Comparison of ENCODE assay signal across 15 mouse cellular contexts in genomic region chrX:52162206-52162605, GRCm38 (mm10). TPM values are rescaled to one million over a fixed set of nuclear protein-coding genes. Genes with fewer than 3 reads are reported as not detected.
DNase-seq lines count a peak whose midpoint lies in the region; ATAC-seq and TF ChIP-seq lines count a peak whose summit lies in the region.
"Had no signal": no experiment of that assay in that cellular context is flagged by ENCODE, and none has a peak within 500 bp of the region (broad histone marks: within the 10 kb centered on the region; RNA-seq: fewer than 3 reads in every experiment).

No protein-coding gene starts in this region.

- no peak overlapping the region for H3K4me3 ChIP-seq in hindbrain, embryonic 14.5 days (replicated peaks; ENCODE audit: low read length)
- H3K4me3 ChIP-seq in hindbrain, postnatal 0 days (ENCODE audit: low read length) = no peak overlapping the region
- H3K4me3 ChIP-seq in midbrain, embryonic 12.5 days = 0 out of 2 replicates have a peak overlapping the region, but pooled peaks have one; percentile 51
- H3K4me3 ChIP-seq in midbrain, embryonic 14.5 days (replicated peaks; ENCODE audit: low read depth, low read length) = no peak overlapping the region
- peak overlapping the region; percentile 70 for H3K4me3 ChIP-seq in forebrain, embryonic 10.5 days
- H3K4me3 ChIP-seq in neural tube, embryonic 13.5 days = no peak overlapping the region
- H3K4me3 ChIP-seq: left cerebral cortex, adult 2 months had no signal

- no peak for DNase-seq in hindbrain, embryonic 14.5 days (ENCODE audit: low spot score)
- no peak for DNase-seq in hindbrain, postnatal 0 days (ENCODE audit: low spot score)
- no peak for DNase-seq in midbrain, embryonic 14.5 days
- no peak for DNase-seq in forebrain, embryonic 10.5 days (ENCODE audit: extremely low spot score, low spot score)
- DNase-seq in liver = no peak
- DNase-seq: adrenal gland, postnatal 36 days; cerebellum, adult 2 months; gastrocnemius, postnatal 14 days; kidney, postnatal 4 days; thymus, adult 2 months had no signal

- peaks cover 16% of the 10 kb centered on the region for H3K27me3 ChIP-seq in hindbrain, embryonic 14.5 days (ENCODE audit: control insufficient read depth, insufficient read depth, low read length)
- no peaks in the 10 kb centered on the region for H3K27me3 ChIP-seq in hindbrain, postnatal 0 days (ENCODE audit: insufficient read depth, low read length)
- H3K27me3 ChIP-seq in midbrain, embryonic 12.5 days = peaks cover 23% of the 10 kb centered on the region
- H3K27me3 ChIP-seq in midbrain, embryonic 14.5 days (ENCODE audit: control insufficient read depth, insufficient read depth, low read length) = no peaks in the 10 kb centered on the region
- peaks cover 45% of the 10 kb centered on the region for H3K27me3 ChIP-seq in forebrain, embryonic 10.5 days (ENCODE audit: poor library complexity, severe bottlenecking)
- peaks cover 36% of the 10 kb centered on the region for H3K27me3 ChIP-seq in neural tube, embryonic 13.5 days
- H3K27me3 ChIP-seq: lung, embryonic 15.5 days had no signal

- no peak for TF ChIP-seq CTCF in hindbrain, postnatal 0 days (IDR thresholded peaks at IDR 0.05; ENCODE audit: low read depth)

- H3K4me2 ChIP-seq in hindbrain, embryonic 14.5 days (replicated peaks) = peak overlapping the region; percentile 77
- no peak overlapping the region for H3K4me2 ChIP-seq in hindbrain, postnatal 0 days (ENCODE audit: low read depth, low read length)
- H3K4me2 ChIP-seq in midbrain, embryonic 12.5 days (replicated peaks) = peak overlapping the region; percentile 69; the same call in 1 of the 2 replicates
- no peak overlapping the region for H3K4me2 ChIP-seq in midbrain, embryonic 14.5 days (ENCODE audit: low read length)
- peak overlapping the region; percentile 74 for H3K4me2 ChIP-seq in neural tube, embryonic 13.5 days

- H3K36me3 ChIP-seq in hindbrain, embryonic 14.5 days (replicated peaks; ENCODE audit: control insufficient read depth, insufficient read depth) = no peaks in the 10 kb centered on the region
- no peaks in the 10 kb centered on the region for H3K36me3 ChIP-seq in hindbrain, postnatal 0 days (ENCODE audit: insufficient read depth, low read length)
- H3K36me3 ChIP-seq in midbrain, embryonic 12.5 days = no peaks in the 10 kb centered on the region
- no peaks in the 10 kb centered on the region for H3K36me3 ChIP-seq in midbrain, embryonic 14.5 days (ENCODE audit: control insufficient read depth, insufficient read depth, low read length)
- H3K36me3 ChIP-seq in forebrain, embryonic 10.5 days (replicated peaks) = peaks cover 26% of the 10 kb centered on the region
- no peaks in the 10 kb centered on the region for H3K36me3 ChIP-seq in neural tube, embryonic 13.5 days
- H3K36me3 ChIP-seq: lung, embryonic 15.5 days had no signal

- H3K9ac ChIP-seq in hindbrain, embryonic 14.5 days = no peak overlapping the region
- no peak overlapping the region for H3K9ac ChIP-seq in hindbrain, postnatal 0 days (replicated peaks; ENCODE audit: low read length)
- H3K9ac ChIP-seq in midbrain, embryonic 12.5 days (replicated peaks) = no peak overlapping the region
- no peak overlapping the region for H3K9ac ChIP-seq in midbrain, embryonic 14.5 days (replicated peaks; ENCODE audit: low read length)
- H3K9ac ChIP-seq in neural tube, embryonic 13.5 days = no peak overlapping the region
- H3K9ac ChIP-seq: lung, embryonic 15.5 days had no signal

- H3K9me3 ChIP-seq in hindbrain, embryonic 14.5 days (ENCODE audit: control insufficient read depth, low read length) = no peaks in the 10 kb centered on the region
- H3K9me3 ChIP-seq in hindbrain, postnatal 0 days (ENCODE audit: low read length) = no peaks in the 10 kb centered on the region
- H3K9me3 ChIP-seq in midbrain, embryonic 12.5 days = no peaks in the 10 kb centered on the region
- H3K9me3 ChIP-seq in midbrain, embryonic 14.5 days (ENCODE audit: control insufficient read depth, low read length) = no peaks in the 10 kb centered on the region
- H3K9me3 ChIP-seq in forebrain, embryonic 10.5 days = no peaks in the 10 kb centered on the region
- no peaks in the 10 kb centered on the region for H3K9me3 ChIP-seq in neural tube, embryonic 13.5 days
- H3K9me3 ChIP-seq: lung, embryonic 15.5 days had no signal

- no peak for ATAC-seq in hindbrain, embryonic 14.5 days (ENCODE audit: low FRiP score)
- ATAC-seq in hindbrain, postnatal 0 days = no peak
- no peak for ATAC-seq in midbrain, embryonic 12.5 days (ENCODE audit: low FRiP score, low read depth)
- no peak for ATAC-seq in midbrain, embryonic 14.5 days (ENCODE audit: low FRiP score, low TSS enrichment)
- no peak for ATAC-seq in neural tube, embryonic 13.5 days (ENCODE audit: low read depth)
- ATAC-seq in megakaryocyte, adult 5-6 weeks (ENCODE audit: poor library complexity, severe bottlenecking) = no peak

- 48% methylated on average over 1 of the region's 1 CpGs for WGBS in hindbrain, embryonic 14.5 days
- 51% methylated on average over 1 of the region's 1 CpGs for WGBS in hindbrain, postnatal 0 days
- WGBS in midbrain, embryonic 12.5 days = 30% methylated on average over 1 of the region's 1 CpGs
- WGBS in midbrain, embryonic 14.5 days = 27% methylated on average over 1 of the region's 1 CpGs
- WGBS in forebrain, embryonic 10.5 days = 42% methylated on average over 1 of the region's 1 CpGs
- 54% methylated on average over 1 of the region's 1 CpGs for WGBS in neural tube, embryonic 13.5 days

- H3K4me1 ChIP-seq in hindbrain, embryonic 14.5 days (replicated peaks; ENCODE audit: control insufficient read depth, insufficient read depth, low read length) = no peaks in the 10 kb centered on the region
- no peaks in the 10 kb centered on the region for H3K4me1 ChIP-seq in hindbrain, postnatal 0 days (ENCODE audit: insufficient read depth, low read length)
- peaks cover 7% of the 10 kb centered on the region; the same call in 1 of the 2 replicates for H3K4me1 ChIP-seq in midbrain, embryonic 12.5 days
- 0 out of 2 replicates have a peak, but pooled peaks cover 3% of the 10 kb centered on the region for H3K4me1 ChIP-seq in midbrain, embryonic 14.5 days (ENCODE audit: control insufficient read depth, insufficient read depth, low read length)
- peaks cover 37% of the 10 kb centered on the region for H3K4me1 ChIP-seq in forebrain, embryonic 10.5 days
- H3K4me1 ChIP-seq in neural tube, embryonic 13.5 days (replicated peaks) = 0 out of 2 replicates have a peak, but pooled peaks cover 5% of the 10 kb centered on the region

- no peak overlapping the region for H3K27ac ChIP-seq in hindbrain, embryonic 14.5 days
- H3K27ac ChIP-seq in hindbrain, postnatal 0 days = no peak overlapping the region
- H3K27ac ChIP-seq in midbrain, embryonic 12.5 days (replicated peaks) = no peak overlapping the region
- no peak overlapping the region for H3K27ac ChIP-seq in midbrain, embryonic 14.5 days (replicated peaks; ENCODE audit: low read depth, low read length)
- 0 out of 2 replicates have a peak overlapping the region, but pooled peaks have one; percentile 93 for H3K27ac ChIP-seq in forebrain, embryonic 10.5 days
- H3K27ac ChIP-seq in neural tube, embryonic 13.5 days (replicated peaks) = no peak overlapping the region
- H3K27ac ChIP-seq: left cerebral cortex, adult 2 months; lung, embryonic 15.5 days had no signal

RNA-seq across cellular contexts. Expression of gene Gpc4, which starts 2.8 kb away (rescaled TPM):
- 10.0 and 10.9 TPM in 2 replicates for polyA plus RNA-seq in hindbrain, embryonic 14.5 days (2014; fragmentation: Nextera tagmentation; extraction: Ambion mirVana)
- total RNA-seq in hindbrain, postnatal 0 days (2014; rRNA removed) = 3.1 and 3.2 TPM in 2 replicates
- 9.7 and 10.3 TPM in 2 replicates for polyA plus RNA-seq in hindbrain, postnatal 0 days (2015; fragmentation: Nextera tagmentation; extraction: Ambion mirVana)
- 20.2 and 25.0 TPM in 2 replicates for polyA plus RNA-seq in midbrain, embryonic 12.5 days (2016; fragmentation: Nextera tagmentation; extraction: Ambion mirVana)
- polyA plus RNA-seq in midbrain, embryonic 14.5 days (2014; fragmentation: Nextera tagmentation; extraction: Ambion mirVana) = 4.0 and 9.3 TPM in 2 replicates
- 74.0 and 83.7 TPM in 2 replicates for polyA plus RNA-seq in forebrain, embryonic 10.5 days (2016; fragmentation: Nextera tagmentation; extraction: Ambion mirVana)
- polyA plus RNA-seq in neural tube, embryonic 13.5 days (2015; fragmentation: Nextera tagmentation; extraction: Ambion mirVana) = 14.4 and 18.1 TPM in 2 replicates
- total RNA-seq in megakaryocyte, adult 5-6 weeks (2015) = 1.0 and 1.9 TPM in 2 replicates
- 0.37 and 0.40 TPM in 2 replicates for total RNA-seq in megakaryocyte, adult 5-6 weeks (2017)

Comparison
In these comparisons a context has a peak if more than half of its experiments do, and no peak if none do; other contexts are left out.
1. H3K4me2 ChIP-seq: peak in hindbrain, embryonic 14.5 days (single experiment), midbrain, embryonic 12.5 days (single experiment) and neural tube, embryonic 13.5 days (single experiment); none in hindbrain, postnatal 0 days (single experiment) and midbrain, embryonic 14.5 days (single experiment).
2. H3K4me3 ChIP-seq: peak in midbrain, embryonic 12.5 days (single experiment) and forebrain, embryonic 10.5 days (single experiment); none in hindbrain, embryonic 14.5 days (single experiment), hindbrain, postnatal 0 days (single experiment), midbrain, embryonic 14.5 days (single experiment) and neural tube, embryonic 13.5 days (single experiment).